ENCODE assay signal across 34 mouse cellular contexts in the genomic region with DNA sequence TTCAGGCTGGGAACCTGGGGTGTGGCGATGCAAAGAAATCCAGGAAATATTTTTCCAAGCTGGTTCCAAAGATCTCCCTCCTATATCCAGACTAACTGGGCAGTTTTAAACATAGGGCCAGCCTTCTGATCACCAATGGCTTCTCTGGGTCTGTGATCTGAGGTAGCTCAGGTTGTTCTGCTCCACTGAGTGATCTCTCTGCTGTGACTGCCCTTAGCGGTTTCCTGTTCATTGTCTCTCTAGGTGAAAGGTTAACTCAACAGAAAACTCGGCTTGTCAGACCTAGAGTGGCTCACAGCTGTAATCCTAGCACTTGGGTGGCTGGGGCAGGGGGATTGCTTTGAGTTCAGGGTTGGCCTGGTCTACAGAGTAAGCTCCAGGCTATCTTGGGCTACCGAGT. TPM values are rescaled to one million over a fixed set of nuclear protein-coding genes. Genes with fewer than 3 reads are reported as not detected.
DNase-seq lines count a peak whose midpoint lies in the region; ATAC-seq lines count a peak whose summit lies in the region.
"Had no signal": no experiment of that assay in that cellular context is flagged by ENCODE, and none has a peak within 500 bp of the region (broad histone marks: within the 10 kb centered on the region; RNA-seq: fewer than 3 reads in every experiment).

No protein-coding gene starts in this region.

- 41% methylated on average over 4 of the region's 4 CpGs for WGBS in kidney, embryonic 14.5 days
- 61% methylated on average over 4 of the region's 4 CpGs for WGBS in midbrain, embryonic 11.5 days
- 55% methylated on average over 4 of the region's 4 CpGs for WGBS in midbrain, embryonic 16.5 days

- ATAC-seq in kidney, embryonic 14.5 days (ENCODE audit: low FRiP score, low TSS enrichment) = 0 out of 2 replicates have a peak, but pooled peaks have one; percentile 28
- ATAC-seq in midbrain, embryonic 11.5 days (ENCODE audit: low FRiP score) = no peak
- no peak for ATAC-seq in midbrain, embryonic 16.5 days
- ATAC-seq: forebrain, embryonic 14.5 days; hindbrain, embryonic 16.5 days had no signal

- H3K27me3 ChIP-seq in kidney, embryonic 14.5 days (ENCODE audit: control insufficient read depth, insufficient read depth, low read length) = no peaks in the 10 kb centered on the region
- H3K27me3 ChIP-seq in midbrain, embryonic 11.5 days (ENCODE audit: control insufficient read depth, insufficient read depth, low read length) = no peaks in the 10 kb centered on the region
- no peaks in the 10 kb centered on the region for H3K27me3 ChIP-seq in midbrain, embryonic 16.5 days (ENCODE audit: control insufficient read depth, insufficient read depth, low read depth, low read length)
- H3K27me3 ChIP-seq: embryonic facial prominence, embryonic 12.5 days; heart, embryonic 15.5 days; limb, embryonic 15.5 days; midbrain, embryonic 12.5 days had no signal

- H3K9me3 ChIP-seq in kidney, embryonic 14.5 days (ENCODE audit: control insufficient read depth, low read length) = no peaks in the 10 kb centered on the region
- no peaks in the 10 kb centered on the region for H3K9me3 ChIP-seq in midbrain, embryonic 11.5 days (ENCODE audit: control insufficient read depth, low read length)
- H3K9me3 ChIP-seq in midbrain, embryonic 16.5 days (replicated peaks; ENCODE audit: control insufficient read depth, low read length, poor library complexity, severe bottlenecking) = no peaks in the 10 kb centered on the region
- H3K9me3 ChIP-seq: embryonic facial prominence, embryonic 12.5 days; heart, embryonic 10.5 days; heart, embryonic 15.5 days; limb, embryonic 10.5 days; limb, embryonic 15.5 days; midbrain, embryonic 12.5 days; neural tube, embryonic 13.5 days had no signal

- intact Hi-C loops in left cerebral cortex, postnatal 25 days (cut with DNase I) = no loop called here

- H3K9ac ChIP-seq in kidney, embryonic 14.5 days (ENCODE audit: low read depth, low read length) = no peak overlapping the region
- H3K9ac ChIP-seq in midbrain, embryonic 11.5 days (ENCODE audit: low read length) = no peak overlapping the region
- H3K9ac ChIP-seq in midbrain, embryonic 16.5 days (ENCODE audit: low read depth, low read length) = no peak overlapping the region
- H3K9ac ChIP-seq: embryonic facial prominence, embryonic 12.5 days; heart, embryonic 15.5 days; limb, embryonic 15.5 days; midbrain, embryonic 12.5 days; neural tube, embryonic 13.5 days had no signal

- no peak for DNase-seq in kidney, adult 11 months
- DNase-seq in midbrain, embryonic 11.5 days (ENCODE audit: low spot score, missing footprints) = peak; percentile 21
- peak; percentile 45 for DNase-seq in kidney, postnatal 14 days
- DNase-seq in left cerebral cortex, postnatal 25 days (ENCODE audit: low spot score in 2 of 2) = no peak
- no peak for DNase-seq in adrenal gland, postnatal 14 days
- DNase-seq: cerebellum, adult 8-10 months; embryo, embryonic 11 days; gastrocnemius, postnatal 14 days; lung, postnatal 36 days; right cerebral cortex, postnatal 4 days; thymus, adult 2 months had no signal

- no peak overlapping the region for H3K4me2 ChIP-seq in kidney, embryonic 14.5 days (replicated peaks; ENCODE audit: low read depth, low read length)
- H3K4me2 ChIP-seq in midbrain, embryonic 11.5 days = no peak overlapping the region
- no peak overlapping the region for H3K4me2 ChIP-seq in midbrain, embryonic 16.5 days (ENCODE audit: low read length)
- H3K4me2 ChIP-seq: embryonic facial prominence, embryonic 12.5 days; heart, embryonic 15.5 days; limb, embryonic 15.5 days; midbrain, embryonic 12.5 days; neural tube, embryonic 13.5 days had no signal

- peaks cover 20% of the 10 kb centered on the region for H3K4me1 ChIP-seq in kidney, embryonic 14.5 days (ENCODE audit: control insufficient read depth, insufficient read depth, low read length)
- H3K4me1 ChIP-seq in midbrain, embryonic 11.5 days (ENCODE audit: control insufficient read depth, insufficient read depth, low read length) = no peaks in the 10 kb centered on the region
- H3K4me1 ChIP-seq in midbrain, embryonic 16.5 days (ENCODE audit: control insufficient read depth, insufficient read depth, low read length) = no peaks in the 10 kb centered on the region
- no peaks in the 10 kb centered on the region for H3K4me1 ChIP-seq in brown adipose tissue, adult 24 weeks (ENCODE audit: control insufficient read depth, insufficient read depth, insufficient read length, low read length)
- H3K4me1 ChIP-seq: embryonic facial prominence, embryonic 12.5 days; midbrain, embryonic 12.5 days had no signal

- H3K27ac ChIP-seq in kidney, embryonic 14.5 days (ENCODE audit: low read depth, low read length) = no peak overlapping the region
- no peak overlapping the region for H3K27ac ChIP-seq in midbrain, embryonic 11.5 days (ENCODE audit: low read depth, low read length)
- H3K27ac ChIP-seq in midbrain, embryonic 16.5 days (ENCODE audit: low read length) = no peak overlapping the region
- peak overlapping the region; percentile 89 for H3K27ac ChIP-seq in brown adipose tissue, adult 24 weeks (replicated peaks; ENCODE audit: low read depth, low read length)
- H3K27ac ChIP-seq: embryonic facial prominence, embryonic 12.5 days; heart, embryonic 10.5 days; heart, embryonic 15.5 days; limb, embryonic 10.5 days; limb, embryonic 15.5 days; midbrain, embryonic 12.5 days; neural tube, embryonic 13.5 days had no signal

- H3K4me3 ChIP-seq in kidney, embryonic 14.5 days (ENCODE audit: low read length) = no peak overlapping the region
- no peak overlapping the region for H3K4me3 ChIP-seq in midbrain, embryonic 11.5 days (ENCODE audit: low read depth, low read length)
- no peak overlapping the region for H3K4me3 ChIP-seq in midbrain, embryonic 16.5 days (ENCODE audit: low read depth, low read length)
- peak overlapping the region; percentile 66 for H3K4me3 ChIP-seq in brown adipose tissue, adult 24 weeks (ENCODE audit: insufficient read depth, low read depth, low read length)
- H3K4me3 ChIP-seq: embryonic facial prominence, embryonic 12.5 days; heart, embryonic 10.5 days; heart, embryonic 15.5 days; limb, embryonic 10.5 days; limb, embryonic 15.5 days; midbrain, embryonic 12.5 days; neural tube, embryonic 13.5 days had no signal

- H3K36me3 ChIP-seq in kidney, embryonic 14.5 days (ENCODE audit: control insufficient read depth, insufficient read depth, low read length) = no peaks in the 10 kb centered on the region
- H3K36me3 ChIP-seq in midbrain, embryonic 11.5 days (ENCODE audit: control insufficient read depth, insufficient read depth, low read length) = no peaks in the 10 kb centered on the region
- H3K36me3 ChIP-seq in midbrain, embryonic 16.5 days (ENCODE audit: control insufficient read depth, insufficient read depth, low read length) = no peaks in the 10 kb centered on the region
- H3K36me3 ChIP-seq: embryonic facial prominence, embryonic 12.5 days; heart, embryonic 10.5 days; heart, embryonic 15.5 days; limb, embryonic 10.5 days; limb, embryonic 15.5 days; midbrain, embryonic 12.5 days; neural tube, embryonic 13.5 days had no signal

RNA-seq across cellular contexts. Expression of gene Pck1, which starts 4.5 kb away (rescaled TPM):
- 0.60 and 3.0 TPM in 2 replicates for polyA plus RNA-seq in kidney, embryonic 14.5 days (2014; fragmentation: Nextera tagmentation; extraction: Ambion mirVana)
- polyA plus RNA-seq in midbrain, embryonic 11.5 days (2014; fragmentation: Nextera tagmentation; extraction: Ambion mirVana) = not detected in 2 replicates
- not detected in 2 replicates for polyA plus RNA-seq in midbrain, embryonic 16.5 days (2015; fragmentation: Nextera tagmentation; extraction: Ambion mirVana)
- polyA plus RNA-seq in brown adipose tissue, adult 24 weeks (2012; ENCODE audit: insufficient read depth, insufficient read length, missing spikeins) = 1,317 and 1,888 TPM in 2 replicates
- not detected for total RNA-seq in left cerebral cortex, postnatal 25 days (2021)
- total RNA-seq in adrenal gland, postnatal 14 days (2021) = 1,355 and 1,486 TPM in 2 replicates
- total RNA-seq: granulocyte monocyte progenitor cell, adult 5-6 weeks; layer of hippocampus, postnatal 25 days; megakaryocyte, adult 5-6 weeks had no signal
- polyA plus RNA-seq: C2C12; embryonic facial prominence, embryonic 12.5 days; forebrain, embryonic 14.5 days; heart, embryonic 10.5 days; hindbrain, embryonic 11.5 days; hindbrain, embryonic 16.5 days; limb, embryonic 10.5 days; lung, embryonic 16.5 days; midbrain, embryonic 12.5 days; neural tube, embryonic 13.5 days had no signal

RNA-seq across cellular contexts. Expression of gene Ctcfl, which starts 38.1 kb away (rescaled TPM):
- polyA plus RNA-seq in kidney, embryonic 14.5 days (2014; fragmentation: Nextera tagmentation; extraction: Ambion mirVana) = 0.07 and 0.08 TPM in 2 replicates
- 0.08 TPM in 1 of 2 replicates, not detected in the other for polyA plus RNA-seq in midbrain, embryonic 11.5 days (2014; fragmentation: Nextera tagmentation; extraction: Ambion mirVana)
- polyA plus RNA-seq in midbrain, embryonic 16.5 days (2015; fragmentation: Nextera tagmentation; extraction: Ambion mirVana) = 0.06 and 0.11 TPM in 2 replicates
- polyA plus RNA-seq in brown adipose tissue, adult 24 weeks (2012; ENCODE audit: insufficient read depth, insufficient read length, missing spikeins) = 0.55 TPM in 1 of 2 replicates, not detected in the other
- under 1 TPM in 1 of 2 experiments, not detected in 1; 0.14 TPM for total RNA-seq in left cerebral cortex, postnatal 25 days (2021)
- total RNA-seq in adrenal gland, postnatal 14 days (2021) = 0.15 TPM in 2 replicates
- total RNA-seq: adrenal gland, adult 18-20 months; adrenal gland, postnatal 4 days; gastrocnemius, postnatal 14 days; granulocyte monocyte progenitor cell, adult 5-6 weeks; layer of hippocampus, adult 8-10 months; layer of hippocampus, postnatal 25 days; megakaryocyte, adult 5-6 weeks had no signal
- polyA plus RNA-seq: C2C12; forebrain, embryonic 14.5 days; midbrain, embryonic 12.5 days; spleen, adult 2 months; urinary bladder, adult 2 months had no signal

Comparison
In these comparisons a context has a peak if more than half of its experiments do, and no peak if none do; other contexts are left out.
1. DNase-seq: peak in midbrain, embryonic 11.5 days (single experiment) and kidney, postnatal 14 days (single experiment); none in kidney, adult 11 months (single experiment), left cerebral cortex, postnatal 25 days (0 of 2) and adrenal gland, postnatal 14 days (single experiment).
2. RNA of gene Pck1, which starts 4.5 kb away (polyA plus RNA-seq): 1,317 to 1,888 TPM in brown adipose tissue, adult 24 weeks; 0.60 to 3.0 TPM in kidney, embryonic 14.5 days, not detected in midbrain, embryonic 11.5 days and not detected in midbrain, embryonic 16.5 days; every median in the first group is over 100 times any median in the second.